Mouse (Mus musculus) liver, adult 2 months (tissue): ENCODE measurements around the gene Anapc7.

Experiments
- CTCF ChIP-seq: fragments of 200-500 bp; IDR thresholded peaks from 2 replicates; pipeline ENCODE4 v1.5.1; 2011; ENCODE audit warnings: low read depth, low read length, control low read depth
- POLR2A ChIP-seq: fragments of 200-500 bp; IDR thresholded peaks from 2 replicates; pipeline ENCODE4 v1.6.1; 2011; ENCODE audit warnings: low read length, control low read depth; ENCODE audit not compliant: insufficient read depth; ENCODE audit errors: extremely low read depth

GRCm38 (mm10) chr5:122422071-122422964 is 825 bp downstream of the Anapc7 start:
- TF ChIP-seq POLR2A, result 0 out of 2 replicates have a peak, but pooled peaks have one; percentile 36
- peak; percentile 24; the same call in 1 of the 2 replicates for TF ChIP-seq CTCF
